Comparison of ENCODE assay signal across 21 mouse cellular contexts in genomic region chr7:117362493-117362892, GRCm38 (mm10). TPM values are rescaled to one million over a fixed set of nuclear protein-coding genes. Genes with fewer than 3 reads are reported as not detected.
A peak's percentile ranks its signal among the peaks of the same experiment; 100 is the strongest.
DNase-seq lines count a peak whose midpoint lies in the region; ATAC-seq and TF ChIP-seq lines count a peak whose summit lies in the region.
"Had no signal": no experiment of that assay in that cellular context is flagged by ENCODE, and none has a peak within 500 bp of the region (broad histone marks: within the 10 kb centered on the region; RNA-seq: fewer than 3 reads in every experiment).

No protein-coding gene starts in this region.

- no peaks in the 10 kb centered on the region for H3K36me3 ChIP-seq in kidney, embryonic 15.5 days
- H3K36me3 ChIP-seq in midbrain, postnatal 0 days (ENCODE audit: insufficient read depth, low read length) = no peaks in the 10 kb centered on the region
- no peaks in the 10 kb centered on the region for H3K36me3 ChIP-seq in midbrain, embryonic 15.5 days (replicated peaks)
- H3K36me3 ChIP-seq: forebrain, embryonic 15.5 days; heart, embryonic 12.5 days; hindbrain, embryonic 13.5 days; intestine, embryonic 15.5 days; midbrain, embryonic 10.5 days had no signal

- peak; percentile 3 for DNase-seq in kidney, adult 9 months
- no peak for DNase-seq in midbrain, postnatal 0 days (ENCODE audit: low spot score)
- DNase-seq in B cell, adult 2 months = peak; percentile 56 to 67
- peak; percentile 39 for DNase-seq in induced T-regulatory cell, adult 2 months (ENCODE audit: low read depth)
- DNase-seq in frontal cortex, adult 2 months (ENCODE audit: extremely low spot score in 1 of 2, low spot score in 1 of 2) = no peak
- DNase-seq: adrenal gland, postnatal 36 days; cerebellum, adult 11-12 months; cerebellum, postnatal 14 days; embryo, embryonic 11 days; gastrocnemius, postnatal 36 days; heart, postnatal 14 days; lung, adult 18-20 months had no signal

- no peak for ATAC-seq in kidney, embryonic 15.5 days (replicated peaks; ENCODE audit: low FRiP score)
- no peak for ATAC-seq in midbrain, postnatal 0 days (ENCODE audit: low FRiP score)
- no peak for ATAC-seq in midbrain, embryonic 15.5 days (replicated peaks)
- ATAC-seq: forebrain, embryonic 15.5 days; intestine, embryonic 15.5 days had no signal

- H3K4me2 ChIP-seq in kidney, embryonic 15.5 days = no peak overlapping the region
- no peak overlapping the region for H3K4me2 ChIP-seq in midbrain, postnatal 0 days (ENCODE audit: low read depth, low read length, poor library complexity, severe bottlenecking)
- no peak overlapping the region for H3K4me2 ChIP-seq in midbrain, embryonic 15.5 days
- H3K4me2 ChIP-seq: forebrain, embryonic 15.5 days; heart, embryonic 12.5 days; hindbrain, embryonic 13.5 days; intestine, embryonic 15.5 days; liver, embryonic 11.5 days had no signal

- no peak overlapping the region for H3K9ac ChIP-seq in kidney, embryonic 15.5 days
- H3K9ac ChIP-seq in midbrain, postnatal 0 days (replicated peaks; ENCODE audit: low read length, poor library complexity, severe bottlenecking) = no peak overlapping the region
- H3K9ac ChIP-seq in midbrain, embryonic 15.5 days = no peak overlapping the region
- H3K9ac ChIP-seq: forebrain, embryonic 15.5 days; heart, embryonic 12.5 days; hindbrain, embryonic 13.5 days; intestine, embryonic 15.5 days had no signal

- WGBS in kidney, embryonic 15.5 days = 81% methylated on average over 4 of the region's 4 CpGs
- WGBS in midbrain, postnatal 0 days = 89% methylated on average over 4 of the region's 4 CpGs
- WGBS in midbrain, embryonic 15.5 days = 89% methylated on average over 4 of the region's 4 CpGs

- H3K4me3 ChIP-seq in kidney, embryonic 15.5 days (replicated peaks) = no peak overlapping the region
- no peak overlapping the region for H3K4me3 ChIP-seq in midbrain, postnatal 0 days (ENCODE audit: low read depth, low read length)
- no peak overlapping the region for H3K4me3 ChIP-seq in midbrain, embryonic 15.5 days
- H3K4me3 ChIP-seq: forebrain, embryonic 15.5 days; heart, embryonic 12.5 days; hindbrain, embryonic 13.5 days; intestine, embryonic 15.5 days; midbrain, embryonic 10.5 days had no signal

- no peak overlapping the region for H3K27ac ChIP-seq in kidney, embryonic 15.5 days
- H3K27ac ChIP-seq in midbrain, postnatal 0 days (ENCODE audit: low read depth, low read length) = no peak overlapping the region
- no peak overlapping the region for H3K27ac ChIP-seq in midbrain, embryonic 15.5 days
- H3K27ac ChIP-seq: forebrain, embryonic 15.5 days; hindbrain, embryonic 13.5 days; intestine, embryonic 15.5 days; macrophage; midbrain, embryonic 10.5 days had no signal

- no peaks in the 10 kb centered on the region for H3K27me3 ChIP-seq in kidney, embryonic 15.5 days
- no peaks in the 10 kb centered on the region for H3K27me3 ChIP-seq in midbrain, postnatal 0 days (ENCODE audit: insufficient read depth, low read length)
- H3K27me3 ChIP-seq in midbrain, embryonic 15.5 days (replicated peaks) = no peaks in the 10 kb centered on the region
- H3K27me3 ChIP-seq: forebrain, embryonic 15.5 days; heart, embryonic 12.5 days; hindbrain, embryonic 13.5 days; intestine, embryonic 15.5 days had no signal

- H3K9me3 ChIP-seq in kidney, embryonic 15.5 days (replicated peaks) = no peaks in the 10 kb centered on the region
- H3K9me3 ChIP-seq in midbrain, postnatal 0 days (ENCODE audit: low read length) = no peaks in the 10 kb centered on the region
- no peaks in the 10 kb centered on the region for H3K9me3 ChIP-seq in midbrain, embryonic 15.5 days
- H3K9me3 ChIP-seq: forebrain, embryonic 15.5 days; heart, embryonic 12.5 days; hindbrain, embryonic 13.5 days; intestine, embryonic 15.5 days; midbrain, embryonic 10.5 days had no signal

- no peaks in the 10 kb centered on the region for H3K4me1 ChIP-seq in kidney, embryonic 15.5 days
- no peaks in the 10 kb centered on the region for H3K4me1 ChIP-seq in midbrain, postnatal 0 days (ENCODE audit: insufficient read depth, low read length)
- H3K4me1 ChIP-seq in midbrain, embryonic 15.5 days = no peaks in the 10 kb centered on the region
- H3K4me1 ChIP-seq: forebrain, embryonic 15.5 days; hindbrain, embryonic 13.5 days; intestine, embryonic 15.5 days; midbrain, embryonic 10.5 days had no signal

- TF ChIP-seq CTCF in midbrain, postnatal 0 days (IDR thresholded peaks at IDR 0.05) = peak; percentile 22

RNA-seq across cellular contexts. Expression of gene Xylt1, which starts 18.3 kb away (rescaled TPM):
- polyA plus RNA-seq in kidney, embryonic 15.5 days (2015; fragmentation: Nextera tagmentation; extraction: Ambion mirVana) = 2.1 and 2.3 TPM in 2 replicates
- total RNA-seq in midbrain, postnatal 0 days (2014; rRNA removed) = 16.4 and 20.8 TPM in 2 replicates
- polyA plus RNA-seq in midbrain, postnatal 0 days (2015; fragmentation: Nextera tagmentation; extraction: Ambion mirVana) = 2.1 and 2.5 TPM in 2 replicates
- polyA plus RNA-seq in midbrain, embryonic 15.5 days (2015; fragmentation: Nextera tagmentation; extraction: Ambion mirVana) = 2.6 and 2.8 TPM in 2 replicates
- 14.5 and 21.9 TPM in 2 replicates for polyA plus RNA-seq in frontal cortex, adult 2 months (2012; rRNA removed)

Comparison
In these comparisons a context has a peak if more than half of its experiments do, and no peak if none do; other contexts are left out.
1. DNase-seq: peak in kidney, adult 9 months (single experiment), B cell, adult 2 months (2 of 2) and induced T-regulatory cell, adult 2 months (single experiment); none in midbrain, postnatal 0 days (single experiment) and frontal cortex, adult 2 months (0 of 2).